Mouse (Mus musculus) hindbrain, embryonic 16.5 days (tissue): Measurements from ENCODE around the gene Fkbp10. TPM values are rescaled to one million over a fixed set of nuclear protein-coding genes. Genes with fewer than 3 reads are reported as not detected.

Experiments
- ATAC-seq: fragments of 200-750 bp; cut with Nextera tagmentation; 2 replicates; pipeline ENCODE4 v1.8.0; 2017; ENCODE audit warnings: moderate TSS enrichment, moderate library complexity
- H3K27ac ChIP-seq: fragments of 300-500 bp; sonication (generic); 2 replicates; pipeline ENCODE4 v1.5.1; 2014; ENCODE audit warnings: low read depth, mild to moderate bottlenecking, control low read depth, low read length, moderate library complexity
- H3K27me3 ChIP-seq: fragments of 300-500 bp; sonication (generic); replicated peaks from 2 replicates; pipeline ENCODE4 v1.6.1; 2014; ENCODE audit warnings: low read length; ENCODE audit not compliant: control insufficient read depth, insufficient read depth
- H3K36me3 ChIP-seq: fragments of 300-500 bp; sonication (generic); 2 replicates; pipeline ENCODE4 v1.6.1; 2014; ENCODE audit warnings: mild to moderate bottlenecking, low read length, moderate library complexity, mixed read lengths; ENCODE audit not compliant: control insufficient read depth, insufficient read depth
- H3K4me1 ChIP-seq: fragments of 300-500 bp; sonication (generic); 2 replicates; pipeline ENCODE4 v1.6.1; 2014; ENCODE audit warnings: low read depth, low read length; ENCODE audit not compliant: control insufficient read depth, insufficient read depth
- H3K4me2 ChIP-seq: fragments of 300-500 bp; sonication (generic); 2 replicates; pipeline ENCODE4 v1.6.1; 2014; ENCODE audit warnings: mild to moderate bottlenecking, low read length, control low read depth, moderate library complexity
- H3K4me3 ChIP-seq: fragments of 300-500 bp; sonication (generic); 2 replicates; pipeline ENCODE4 v1.5.1; 2014; ENCODE audit warnings: mild to moderate bottlenecking, low read length, control low read depth, moderate library complexity
- H3K9ac ChIP-seq: fragments of 300-500 bp; sonication (generic); 2 replicates; pipeline ENCODE4 v1.6.1; 2014; ENCODE audit warnings: low read depth, mild to moderate bottlenecking, control low read depth, low read length, moderate library complexity
- H3K9me3 ChIP-seq: fragments of 300-500 bp; sonication (generic); 2 replicates; pipeline ENCODE4 v1.6.1; 2014; ENCODE audit warnings: mild to moderate bottlenecking, low read length, moderate library complexity; ENCODE audit not compliant: control insufficient read depth
- WGBS: fragments of 180-500 bp; shearing (Covaris S2); extraction: QIAGEN DNeasy Blood & Tissue Kit; methylation state at CpG from one replicate; pipeline ENCODE4 v1.1.7; 2014; 5-methylcytosine and 5-hydroxymethylcytosine counted together
- polyA plus RNA-seq: library from polyadenylated mRNA; unstranded; fragments of >200 nt; fragmentation: Nextera tagmentation; extraction: Ambion mirVana; gene quantifications from 2 replicates; pipeline ENCODE4 v1.2.1, GENCODE M21; 2015

Fkbp10 gene
- polyA plus RNA-seq, 1 experiment from 2014 or later = 29.2 TPM

DNA sequence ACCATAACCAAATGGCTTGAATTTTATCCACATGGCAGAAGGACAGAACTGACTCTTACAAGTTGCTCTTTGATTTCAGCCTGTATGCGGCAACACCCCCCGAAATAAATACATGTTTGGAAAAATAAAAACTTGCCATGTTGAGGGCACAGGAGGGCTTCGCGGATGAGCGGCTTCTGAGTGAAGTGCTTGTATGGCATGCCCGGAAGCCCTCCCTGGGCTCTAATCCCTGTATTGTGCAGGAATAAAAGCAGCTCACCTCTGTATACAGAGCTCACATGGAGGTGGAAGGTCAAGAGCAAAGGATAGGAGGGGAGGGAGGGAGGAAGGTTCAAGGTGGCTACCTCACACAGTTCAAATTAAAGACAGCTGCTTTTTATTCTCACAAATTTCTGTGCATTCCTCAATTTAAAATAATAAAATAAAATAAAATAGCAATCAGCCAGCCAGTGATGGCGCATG, 23.6 kb upstream of the Fkbp10 start:
- H3K27me3 ChIP-seq = no peaks in the 10 kb centered on the region
- no peak overlapping the region for H3K4me2 ChIP-seq
- H3K27ac ChIP-seq = no peak overlapping the region
- H3K9ac ChIP-seq = no peak overlapping the region
- no peaks in the 10 kb centered on the region for H3K9me3 ChIP-seq
- no peak overlapping the region for H3K4me3 ChIP-seq
- 84% methylated on average over 7 of the region's 7 CpGs for WGBS
- peaks cover 36% of the 10 kb centered on the region for H3K4me1 ChIP-seq
- no peak for ATAC-seq
- no peaks in the 10 kb centered on the region for H3K36me3 ChIP-seq

- H3K4me2 ChIP-seq = no peak overlapping the region
- WGBS = 88% methylated on average over 5 of the region's 5 CpGs
- no peaks in the 10 kb centered on the region for H3K27me3 ChIP-seq
- H3K9me3 ChIP-seq = no peaks in the 10 kb centered on the region
- H3K36me3 ChIP-seq = no peaks in the 10 kb centered on the region
- no peak overlapping the region for H3K4me3 ChIP-seq
- no peak for ATAC-seq
- no peak overlapping the region for H3K9ac ChIP-seq
- no peak overlapping the region for H3K27ac ChIP-seq
- peaks cover 33% of the 10 kb centered on the region for H3K4me1 ChIP-seq
Observed at GRCm38 (mm10) chr11:100392958-100393357, 22.5 kb upstream of the Fkbp10 start.

- Histone ChIP-seq H3K4me2 (no peak overlapping the region), H3K9me3 (no peaks in the 10 kb centered on the region), H3K4me1 (peaks cover 33% of the 10 kb centered on the region), H3K36me3 (no peaks in the 10 kb centered on the region), H3K4me3 (no peak overlapping the region), H3K27me3 (no peaks in the 10 kb centered on the region), H3K27ac (no peak overlapping the region), H3K9ac (no peak overlapping the region)
- WGBS = 80% methylated on average over 7 of the region's 7 CpGs
- ATAC-seq = no peak
Observed at GRCm38 (mm10) chr11:100393733-100394132, 21.8 kb upstream of the Fkbp10 start.

DNA sequence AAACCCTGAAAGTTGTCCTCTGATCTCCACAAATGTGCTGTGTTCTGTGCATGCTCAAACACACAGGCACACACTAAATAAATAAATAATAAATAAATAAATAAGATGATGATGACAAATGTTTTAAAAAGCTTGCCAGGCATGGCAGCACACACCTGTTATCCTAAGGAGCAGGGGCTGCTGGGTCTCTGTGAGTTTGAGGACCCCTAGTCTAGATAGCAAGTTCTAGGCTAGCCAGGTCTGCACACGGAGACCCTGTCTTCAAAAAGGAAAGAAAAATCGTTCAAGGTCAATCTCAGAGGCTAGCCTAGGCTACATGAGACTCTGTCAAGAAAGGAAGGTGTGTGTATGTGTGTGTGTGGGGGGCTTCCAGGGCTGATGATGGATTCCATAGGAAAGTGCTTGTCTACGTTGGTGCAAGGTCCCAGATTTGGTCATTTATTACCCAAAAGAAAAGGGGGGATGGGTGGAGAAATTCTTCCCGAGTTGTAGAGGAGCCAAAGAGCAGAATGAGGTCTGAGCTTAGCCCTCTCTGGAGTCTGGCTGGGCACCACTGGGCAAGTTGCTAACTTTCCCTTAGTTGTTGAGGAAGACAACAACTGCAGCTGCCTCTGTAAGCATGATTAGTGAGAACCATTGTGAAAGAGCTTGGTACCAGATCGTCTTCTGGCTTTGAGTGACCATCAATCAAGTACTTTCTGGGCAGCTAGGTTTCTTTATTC, 21.0 kb upstream of the Fkbp10 start:
- no peak overlapping the region for H3K4me3 ChIP-seq
- no peak overlapping the region; the same call in 1 of the 2 replicates for H3K4me2 ChIP-seq
- no peaks in the 10 kb centered on the region for H3K27me3 ChIP-seq
- no peaks in the 10 kb centered on the region for H3K9me3 ChIP-seq
- no peak overlapping the region for H3K27ac ChIP-seq
- H3K4me1 ChIP-seq = peaks cover 33% of the 10 kb centered on the region
- WGBS = 69% methylated on average over 5 of the region's 5 CpGs
- no peak for ATAC-seq
- peak overlapping the region; percentile 19; the same call in 1 of the 2 replicates for H3K9ac ChIP-seq
- H3K36me3 ChIP-seq = no peaks in the 10 kb centered on the region

DNA sequence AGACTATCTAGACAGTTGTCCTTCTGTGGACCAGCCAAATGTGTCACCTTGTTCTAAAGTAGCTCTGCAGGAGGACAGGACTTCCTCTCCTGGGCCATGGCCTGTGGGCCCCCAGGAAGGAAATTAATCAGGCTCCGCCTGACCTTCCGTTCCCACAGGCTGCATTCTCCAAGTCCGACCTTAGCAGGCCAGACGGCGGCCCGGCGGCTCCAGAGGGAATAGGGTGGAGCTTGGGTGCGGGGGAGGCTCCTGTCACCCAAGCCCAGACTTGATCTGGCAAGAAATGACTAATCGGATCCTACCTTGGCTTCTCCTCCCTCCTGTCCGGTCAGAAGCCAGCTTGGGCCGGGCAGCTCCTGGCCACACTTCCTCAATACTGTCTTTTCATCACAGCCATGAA, 20.3 kb upstream of the Fkbp10 start:
- Histone ChIP-seq H3K4me1 (peaks cover 28% of the 10 kb centered on the region), H3K9me3 (no peaks in the 10 kb centered on the region), H3K4me3 (0 out of 2 replicates have a peak overlapping the region, but pooled peaks have one; percentile 3), H3K27me3 (no peaks in the 10 kb centered on the region), H3K4me2 (peak overlapping the region; percentile 82), H3K36me3 (no peaks in the 10 kb centered on the region), H3K27ac (no peak overlapping the region), H3K9ac (peak overlapping the region; percentile 19)
- ATAC-seq = no peak
- WGBS = 41% methylated on average over 11 of the region's 11 CpGs

- H3K36me3 ChIP-seq = no peaks in the 10 kb centered on the region
- peak overlapping the region; percentile 44; the same call in 1 of the 2 replicates for H3K27ac ChIP-seq
- H3K27me3 ChIP-seq = no peaks in the 10 kb centered on the region
- peak overlapping the region; percentile 82 for H3K4me2 ChIP-seq
- 28% methylated on average over 17 of the region's 17 CpGs for WGBS
- peaks cover 25% of the 10 kb centered on the region for H3K4me1 ChIP-seq
- no peaks in the 10 kb centered on the region for H3K9me3 ChIP-seq
- H3K9ac ChIP-seq = peak overlapping the region; percentile 81
- peak overlapping the region; percentile 77 for H3K4me3 ChIP-seq
- no peak for ATAC-seq
Observed at GRCm38 (mm10) chr11:100395861-100396631, 19.5 kb upstream of the Fkbp10 start.

- Histone ChIP-seq H3K27ac (peak overlapping the region; percentile 78), H3K4me2 (peak overlapping the region; percentile 82), H3K4me1 (peaks cover 23% of the 10 kb centered on the region), H3K9me3 (no peaks in the 10 kb centered on the region), H3K4me3 (peak overlapping the region; percentile 77), H3K36me3 (no peaks in the 10 kb centered on the region), H3K9ac (peak overlapping the region; percentile 81), H3K27me3 (no peaks in the 10 kb centered on the region)
- 1% methylated on average over 42 of the region's 42 CpGs for WGBS
- 0 out of 2 replicates have a peak, but pooled peaks have one; percentile 6 for ATAC-seq
Observed at GRCm38 (mm10) chr11:100396886-100397599, 18.5 kb upstream of the Fkbp10 start.

DNA sequence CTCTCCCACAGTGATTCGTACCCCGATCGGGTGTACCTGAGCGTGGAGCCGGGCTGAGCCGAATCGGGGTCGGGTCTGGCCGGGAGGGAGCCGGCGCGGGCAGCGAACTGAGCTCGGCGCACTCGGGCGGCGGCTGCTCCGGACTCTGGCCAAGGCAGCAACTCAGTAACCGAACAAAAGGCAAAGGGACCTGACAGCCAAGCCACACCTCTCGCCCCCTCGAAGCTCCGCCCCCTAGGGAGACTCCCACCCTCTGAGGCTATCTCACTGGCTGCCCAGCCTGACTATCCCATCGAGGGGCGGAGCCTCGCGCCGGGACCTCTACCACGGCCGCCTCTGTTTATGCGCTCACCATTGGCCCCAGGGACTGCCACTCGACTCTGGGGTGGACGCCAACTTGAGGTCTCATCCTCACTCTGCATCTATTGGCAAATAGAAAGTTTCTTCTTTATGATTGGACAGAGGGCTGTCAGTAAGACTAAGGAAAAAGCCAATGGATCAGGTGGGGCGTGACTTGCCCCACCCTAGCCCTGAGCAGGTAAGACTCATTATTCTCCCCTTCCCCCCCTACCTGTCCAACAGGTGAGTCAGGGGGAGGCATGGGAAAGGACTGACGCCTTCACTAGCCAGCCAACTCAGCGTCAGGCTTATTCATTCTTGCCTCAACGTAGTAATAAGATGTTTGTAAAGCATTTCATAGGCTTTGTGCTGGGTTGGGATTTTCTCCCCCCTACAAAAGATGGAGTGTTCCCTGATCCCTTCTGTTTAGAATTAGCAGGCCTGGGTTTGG, 17.7 kb upstream of the Fkbp10 start, which contains the start of gene Jup:
Gene Jup (minus strand): TSS at position 164 of the 790 bp plus-strand sequence.
- Histone ChIP-seq H3K27ac (peak within 1 kb of the TSS; percentile 78), H3K4me3 (peak within 1 kb of the TSS; percentile 77), H3K9ac (peak within 1 kb of the TSS; percentile 81), H3K27me3 (no peaks in the 10 kb centered on the region), H3K36me3 (no peaks in the 10 kb centered on the region), H3K4me2 (peak within 1 kb of the TSS; percentile 82), H3K4me1 (peaks cover 23% of the 10 kb centered on the region), H3K9me3 (no peaks in the 10 kb centered on the region)
- 1% methylated on average over 35 of the region's 37 CpGs for WGBS
- ATAC-seq = peak; percentile 99
